Mouse (Mus musculus) testis, adult 2 months (tissue): Measurements from ENCODE around the gene Ccdc114. TPM values are rescaled to one million over a fixed set of nuclear protein-coding genes. Genes with fewer than 3 reads are reported as not detected.
"Not testable (repeated sequence)": the region's sequence is repeated elsewhere in the genome, so short reads cannot be mapped to it uniquely, and the experiment has no call there.

Experiments used
- H3K27ac ChIP-seq: fragments of 200-500 bp; 2 replicates; pipeline ENCODE4 v1.5.1; 2012; ENCODE audit warnings: low read depth, low read length; ENCODE audit not compliant: control insufficient read depth, insufficient read depth
- H3K27me3 ChIP-seq: fragments of 200-500 bp; 2 replicates; pipeline ENCODE4 v1.6.1; 2012; ENCODE audit warnings: mild to moderate bottlenecking, low read length, moderate library complexity; ENCODE audit not compliant: control insufficient read depth, insufficient read depth
- H3K36me3 ChIP-seq: fragments of 200-500 bp; 2 replicates; pipeline ENCODE4 v1.6.1; 2012; ENCODE audit warnings: mild to moderate bottlenecking, low read length; ENCODE audit not compliant: control insufficient read depth, insufficient read depth
- H3K4me1 ChIP-seq: fragments of 200-500 bp; 2 replicates; pipeline ENCODE4 v1.6.1; 2012; ENCODE audit warnings: low read length; ENCODE audit not compliant: control insufficient read depth, insufficient read depth
- H3K4me3 ChIP-seq: fragments of 200-500 bp; 2 replicates; pipeline ENCODE4 v1.5.1; 2012; ENCODE audit warnings: low read depth, mild to moderate bottlenecking, low read length, moderate library complexity, mixed read lengths; ENCODE audit not compliant: control insufficient read depth
- CTCF ChIP-seq: fragments of 200-500 bp; IDR thresholded peaks from 2 replicates; pipeline ENCODE4 v1.5.1; 2012; ENCODE audit warnings: low read depth, mild to moderate bottlenecking, inconsistent platforms, low read length, moderate library complexity; ENCODE audit not compliant: control insufficient read depth, insufficient read depth, insufficient replicate concordance
- POLR2A ChIP-seq: fragments of 200-500 bp; IDR thresholded peaks from 2 replicates; pipeline ENCODE4 v1.6.1; 2012; ENCODE audit warnings: low read depth, mild to moderate bottlenecking, inconsistent platforms, low read length, moderate library complexity; ENCODE audit not compliant: control insufficient read depth
- polyA plus RNA-seq: library from polyadenylated mRNA; depleted of rRNA; stranded (reverse); fragments of >200 nt; gene quantifications from 2 replicates; pipeline ENCODE4 v1.2.3, GENCODE M21; 2012; rRNA removed

Gene Ccdc114
- polyA plus RNA-seq, result 19.7 and 26.2 TPM in 2 replicates

DNA sequence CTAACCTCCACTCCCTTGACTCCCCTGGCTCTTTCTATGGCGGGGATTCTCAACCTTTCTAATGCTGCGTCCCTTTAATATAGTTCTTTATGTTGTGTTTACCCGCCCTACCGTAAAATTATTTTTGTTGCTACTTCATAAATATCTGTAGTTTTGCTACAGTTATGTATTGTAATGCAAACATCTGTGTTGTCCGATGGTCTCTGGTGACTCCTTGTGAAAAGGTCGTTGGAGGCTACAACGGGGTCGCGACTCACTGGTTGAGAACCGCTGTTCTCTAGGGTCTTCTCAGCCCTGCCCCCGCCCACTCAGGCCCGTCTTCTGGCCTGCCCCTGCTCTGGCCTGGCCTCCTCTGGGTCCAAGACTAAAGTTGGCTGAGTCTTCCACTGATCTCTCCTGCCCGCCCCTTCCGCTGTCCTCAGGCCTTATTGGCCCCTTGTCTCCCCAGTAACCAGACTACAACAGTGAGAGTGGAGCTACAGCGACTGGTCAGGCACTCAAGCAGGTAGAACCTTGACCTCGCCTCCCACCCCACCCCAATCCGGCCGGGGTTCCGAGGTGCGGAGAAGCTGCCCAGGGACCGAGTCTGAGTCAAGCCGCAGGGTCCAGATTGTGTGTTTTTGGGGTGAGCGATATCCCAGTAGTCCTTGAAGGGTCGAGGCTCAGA lies at the start of gene Ccdc114:
TSS of gene Ccdc114 (plus strand) at position 311 of the 667 bp plus-strand sequence.
- no peak for TF ChIP-seq CTCF
- peak; percentile 67 for TF ChIP-seq POLR2A
- peak within 1 kb of the TSS; percentile 84 for H3K4me3 ChIP-seq
- no peaks in the 10 kb centered on the region for H3K27me3 ChIP-seq
- no peaks in the 10 kb centered on the region for H3K36me3 ChIP-seq
- H3K27ac ChIP-seq, result peak within 1 kb of the TSS; percentile 93
- H3K4me1 ChIP-seq, result peaks cover 27% of the 10 kb centered on the region

DNA sequence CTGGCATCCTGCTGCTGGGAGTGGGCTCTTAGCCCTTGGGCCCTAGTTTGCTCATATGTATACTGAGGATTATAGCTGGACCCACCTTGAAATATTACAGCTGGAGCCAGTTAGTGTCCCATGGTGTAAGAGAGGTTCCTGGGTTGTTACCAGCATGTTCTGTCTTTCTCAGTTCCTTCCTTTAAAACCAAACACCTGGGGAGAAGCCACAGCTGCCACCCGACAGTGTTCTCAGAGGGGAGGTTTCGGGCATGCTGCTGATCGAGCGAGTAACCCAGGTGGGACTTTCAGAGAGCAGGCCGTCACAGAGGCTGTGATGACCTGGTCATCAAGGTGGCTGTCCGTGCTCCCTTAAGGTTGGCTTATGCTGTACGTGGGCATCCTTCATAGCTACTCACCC lies 47.0 kb upstream of the Ccdc114 start:
- Histone ChIP-seq H3K27me3 (no peaks in the 10 kb centered on the region), H3K4me3 (no peak overlapping the region), H3K27ac (no peak overlapping the region), H3K36me3 (no peaks in the 10 kb centered on the region; the same call in 1 of the 2 replicates), H3K4me1 (peaks cover 18% of the 10 kb centered on the region)
- TF ChIP-seq CTCF, result no peak
- no peak for TF ChIP-seq POLR2A

DNA sequence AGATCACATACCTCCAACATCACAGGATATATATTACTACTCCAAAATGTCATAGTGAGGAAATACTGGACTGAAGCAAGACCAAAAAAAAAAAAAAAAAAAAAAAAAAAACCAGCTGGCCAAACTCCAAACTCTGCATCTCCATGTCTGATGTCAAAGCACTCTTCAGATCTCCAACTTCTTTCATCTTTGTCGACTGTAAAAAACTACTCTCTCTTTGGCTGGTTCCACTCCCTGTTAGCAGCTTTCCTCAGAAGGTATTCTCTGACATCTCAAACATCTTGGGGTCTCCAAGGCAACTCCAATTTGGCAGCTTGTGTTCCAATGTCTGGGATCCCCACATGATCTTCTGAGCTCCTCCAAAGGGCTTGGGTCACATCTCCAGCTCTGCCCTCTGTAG lies 45.6 kb upstream of the Ccdc114 start, which contains the start of gene Grin2d:
TSS of gene Grin2d (minus strand) at position 101 of the 400 bp plus-strand sequence.
- not testable (repeated sequence) for H3K4me3 ChIP-seq, H3K27me3 ChIP-seq, H3K27ac ChIP-seq, H3K36me3 ChIP-seq, H3K4me1 ChIP-seq

DNA sequence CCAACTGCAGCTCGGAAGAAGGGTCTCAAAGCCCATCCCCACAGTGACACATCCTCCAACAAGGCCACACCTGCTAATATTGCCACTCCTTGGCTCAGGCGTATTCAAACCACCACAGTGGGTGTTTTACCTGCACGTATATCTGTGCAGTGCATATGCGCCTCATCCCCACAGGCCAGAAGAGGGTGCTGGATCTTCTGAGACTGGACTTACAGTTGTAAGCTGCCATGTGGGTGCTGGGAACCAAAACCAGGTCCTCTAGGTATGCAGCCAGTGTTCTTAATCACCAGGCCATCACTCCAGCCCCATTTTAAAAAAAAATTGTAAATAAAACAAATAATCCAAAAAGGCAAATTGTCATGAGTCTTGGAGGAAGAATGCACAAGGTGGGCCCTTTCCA lies 43.3 kb upstream of the Ccdc114 start:
- peaks cover 1% of the 10 kb centered on the region for H3K36me3 ChIP-seq
- no peak overlapping the region for H3K27ac ChIP-seq
- TF ChIP-seq CTCF (no peak), POLR2A (no peak)
- H3K27me3 ChIP-seq, result no peaks in the 10 kb centered on the region
- H3K4me3 ChIP-seq, result no peak overlapping the region
- no peaks in the 10 kb centered on the region for H3K4me1 ChIP-seq

DNA sequence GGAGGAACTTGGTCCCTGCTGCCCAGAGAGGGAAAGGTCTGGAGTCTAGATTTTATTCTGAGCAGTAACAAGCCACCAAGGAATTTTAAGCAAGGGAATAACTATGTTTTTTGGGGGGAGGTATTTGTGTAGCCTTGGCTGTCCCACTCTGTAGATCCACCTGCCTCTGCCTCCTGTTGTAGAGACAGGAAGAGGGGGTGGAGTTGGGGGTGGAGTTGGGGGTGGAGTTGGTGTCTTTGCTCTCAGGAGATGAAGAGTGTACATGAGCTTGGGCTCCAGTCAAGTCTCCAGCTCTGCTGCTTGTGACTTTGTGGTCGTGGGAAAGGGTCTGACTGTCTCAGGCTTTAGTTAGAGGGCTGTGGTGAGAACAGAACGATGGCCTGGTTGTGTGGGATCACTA lies 42.9 kb upstream of the Ccdc114 start:
- no peak overlapping the region for H3K4me3 ChIP-seq
- no peak overlapping the region for H3K27ac ChIP-seq
- no peaks in the 10 kb centered on the region for H3K4me1 ChIP-seq
- TF ChIP-seq POLR2A, result no peak
- no peaks in the 10 kb centered on the region for H3K27me3 ChIP-seq
- H3K36me3 ChIP-seq, result peaks cover 1% of the 10 kb centered on the region

DNA sequence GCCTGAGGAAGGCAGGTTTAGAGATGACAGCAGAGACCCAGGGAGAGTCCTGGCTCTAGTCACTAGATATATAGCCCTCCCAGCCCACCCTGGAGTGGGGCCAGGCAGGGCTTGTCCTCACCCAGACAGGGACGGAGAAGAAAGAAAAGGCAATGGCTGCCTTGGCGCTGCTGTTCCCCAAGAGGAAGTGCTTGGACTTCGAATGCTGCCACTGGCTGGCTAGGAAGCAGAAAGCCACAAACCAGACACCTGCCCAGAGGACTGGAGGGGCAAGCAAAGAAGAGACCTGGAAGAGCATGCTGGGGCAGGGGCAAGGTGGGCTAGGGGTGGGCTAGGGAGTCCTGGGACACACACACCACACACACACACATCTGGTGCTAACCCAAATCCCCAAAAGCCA lies 36.6 kb upstream of the Ccdc114 start:
- Histone ChIP-seq H3K27ac (no peak overlapping the region), H3K4me3 (no peak overlapping the region), H3K36me3 (peaks cover 2% of the 10 kb centered on the region), H3K27me3 (no peaks in the 10 kb centered on the region), H3K4me1 (no peaks in the 10 kb centered on the region)
- TF ChIP-seq POLR2A (no peak), CTCF (no peak)

DNA sequence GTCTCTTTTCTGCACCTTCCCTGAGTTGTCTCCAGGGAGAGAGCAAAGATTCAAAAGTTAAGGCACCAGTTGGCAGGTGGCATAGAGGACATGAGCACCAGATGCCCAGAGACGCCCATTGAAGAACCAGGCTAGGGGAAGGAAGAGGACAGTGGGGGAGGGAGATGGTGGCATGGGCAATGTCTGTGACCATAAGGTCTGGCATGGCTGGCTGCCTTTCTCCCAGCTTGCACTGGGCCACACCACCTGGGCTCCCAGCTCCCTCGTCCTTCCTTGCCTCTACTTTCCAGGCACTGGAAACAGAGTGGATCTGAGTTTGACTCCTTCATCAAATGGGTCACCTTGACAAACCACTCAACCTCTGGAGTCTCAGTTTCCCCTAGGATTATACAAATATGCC lies 31.2 kb upstream of the Ccdc114 start:
- peaks cover 1% of the 10 kb centered on the region for H3K36me3 ChIP-seq
- H3K4me3 ChIP-seq, result no peak overlapping the region
- no peak for TF ChIP-seq CTCF
- TF ChIP-seq POLR2A, result peak; percentile 14; the same call in 1 of the 2 replicates
- H3K27me3 ChIP-seq, result no peaks in the 10 kb centered on the region
- H3K4me1 ChIP-seq, result peaks cover 13% of the 10 kb centered on the region
- H3K27ac ChIP-seq, result no peak overlapping the region

DNA sequence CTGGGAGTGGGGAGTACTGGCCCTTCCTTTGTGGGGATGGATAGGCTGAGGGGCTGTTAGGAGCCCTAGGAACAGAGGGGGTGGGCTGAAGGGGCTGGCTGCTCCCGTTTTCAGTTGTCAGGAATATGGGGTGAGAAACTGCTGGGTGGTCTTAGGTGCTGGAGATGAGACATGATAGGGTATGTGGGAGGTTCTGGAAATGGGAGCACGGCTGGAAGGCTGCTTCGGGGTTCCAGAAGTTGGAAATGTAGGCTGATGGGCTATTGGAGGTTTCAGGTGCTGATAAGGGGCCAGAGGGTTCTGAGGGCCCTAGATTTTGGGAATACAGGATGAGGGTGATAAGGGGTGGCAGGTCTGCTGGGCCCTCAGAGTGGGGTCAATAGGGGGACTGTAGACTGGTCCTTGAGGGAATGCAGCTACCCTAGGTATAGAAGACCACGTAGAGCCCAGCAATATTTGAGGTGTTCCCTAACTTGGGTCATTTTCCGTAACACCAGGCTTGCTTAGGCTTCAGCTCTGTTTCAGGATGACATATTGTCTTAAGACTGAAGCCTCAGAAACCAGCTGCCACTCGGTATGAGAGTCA lies 27.8 kb upstream of the Ccdc114 start:
- Histone ChIP-seq H3K27ac (peak overlapping the region; percentile 97), H3K4me3 (peak overlapping the region; percentile 95)

More for the DNA sequence above, 27.8 kb upstream of the Ccdc114 start:
- no peaks in the 10 kb centered on the region; the same call in 1 of the 2 replicates for H3K36me3 ChIP-seq
- TF ChIP-seq CTCF (no peak), POLR2A (no peak)
- no peaks in the 10 kb centered on the region for H3K27me3 ChIP-seq
- peaks cover 13% of the 10 kb centered on the region for H3K4me1 ChIP-seq
